Mouse (Mus musculus) neural tube, embryonic 14.5 days (tissue): ENCODE data around the gene Gm21983. TPM values are rescaled to one million over a fixed set of nuclear protein-coding genes. Genes with fewer than 3 reads are reported as not detected.

ENCODE experiments used
- ATAC-seq: fragments of 200-750 bp; cut with Nextera tagmentation; 2 replicates; pipeline ENCODE4 v1.8.0; 2017; ENCODE audit warnings: low read depth, mild to moderate bottlenecking, moderate TSS enrichment, moderate library complexity
- H3K27ac ChIP-seq: fragments of 300-500 bp; sonication (generic); 2 replicates; pipeline ENCODE4 v1.5.1; 2014; ENCODE audit warnings: low read depth, mild to moderate bottlenecking, control low read depth, low read length, moderate library complexity, mixed read lengths
- H3K27me3 ChIP-seq: fragments of 300-500 bp; sonication (generic); 2 replicates; pipeline ENCODE4 v1.6.1; 2014; ENCODE audit warnings: low read length; ENCODE audit not compliant: control insufficient read depth, insufficient read depth
- H3K36me3 ChIP-seq: fragments of 300-500 bp; sonication (generic); 2 replicates; pipeline ENCODE4 v1.6.1; 2014; ENCODE audit warnings: low read length, mixed read lengths; ENCODE audit not compliant: control insufficient read depth, insufficient read depth
- H3K4me1 ChIP-seq: fragments of 300-500 bp; sonication (generic); 2 replicates; pipeline ENCODE4 v1.6.1; 2014; ENCODE audit warnings: low read length; ENCODE audit not compliant: control insufficient read depth, insufficient read depth
- H3K4me2 ChIP-seq: fragments of 300-500 bp; sonication (generic); 2 replicates; pipeline ENCODE4 v1.6.1; 2014; ENCODE audit warnings: mild to moderate bottlenecking, low read depth, low read length, control low read depth
- H3K4me3 ChIP-seq: fragments of 300-500 bp; sonication (generic); 2 replicates; pipeline ENCODE4 v1.5.1; 2014; ENCODE audit warnings: low read depth, low read length, control low read depth, mixed read lengths
- H3K9ac ChIP-seq: fragments of 300-500 bp; sonication (generic); replicated peaks from 2 replicates; pipeline ENCODE4 v1.6.1; 2014; ENCODE audit warnings: low read depth, mild to moderate bottlenecking, control low read depth, low read length, mixed read lengths
- H3K9me3 ChIP-seq: fragments of 300-500 bp; sonication (generic); 2 replicates; pipeline ENCODE4 v1.6.1; 2016; ENCODE audit warnings: low read length; ENCODE audit not compliant: control insufficient read depth
- WGBS: fragments of 180-500 bp; shearing (Covaris S2); extraction: QIAGEN DNeasy Blood & Tissue Kit; methylation state at CpG from one replicate; pipeline ENCODE4 v1.1.7; 2014; 5-methylcytosine and 5-hydroxymethylcytosine counted together
- polyA plus RNA-seq: library from polyadenylated mRNA; unstranded; fragments of >200 nt; fragmentation: Nextera tagmentation; extraction: Ambion mirVana; gene quantifications from 2 replicates; pipeline ENCODE4 v1.2.1, GENCODE M21; 2014

The Gm21983 gene
- polyA plus RNA-seq, 1 experiment from 2014 or later: not detected

- H3K36me3 ChIP-seq: peaks cover 29% of the 10 kb centered on the region
- no peak overlapping the region for H3K4me3 ChIP-seq
- WGBS: 12% methylated on average over 8 of the region's 8 CpGs
- no peak overlapping the region; the same call in 1 of the 2 replicates for H3K27ac ChIP-seq
- no peaks in the 10 kb centered on the region for H3K27me3 ChIP-seq
- ATAC-seq: peak; percentile 93
- H3K4me1 ChIP-seq: peaks cover 48% of the 10 kb centered on the region
- H3K9me3 ChIP-seq: no peaks in the 10 kb centered on the region
- no peak overlapping the region for H3K9ac ChIP-seq
- no peak overlapping the region for H3K4me2 ChIP-seq
These were observed 21.0 kb downstream of the Gm21983 start for GRCm38 (mm10) chr7:27159882-27160281.

GRCm38 (mm10) chr7:27159256-27159655, 21.6 kb downstream of the Gm21983 start:
- WGBS: 97% methylated on average over 6 of the region's 6 CpGs
- Histone ChIP-seq H3K27ac (no peak overlapping the region), H3K36me3 (peaks cover 29% of the 10 kb centered on the region)

GRCm38 (mm10) chr7:27158171-27158570, 22.7 kb downstream of the Gm21983 start:
- no peaks in the 10 kb centered on the region for H3K9me3 ChIP-seq
- ATAC-seq: no peak

More at GRCm38 (mm10) chr7:27159256-27159655, 21.6 kb downstream of the Gm21983 start:
- Histone ChIP-seq H3K4me3 (no peak overlapping the region), H3K9me3 (no peaks in the 10 kb centered on the region), H3K9ac (no peak overlapping the region), H3K4me2 (no peak overlapping the region), H3K27me3 (no peaks in the 10 kb centered on the region), H3K4me1 (peaks cover 42% of the 10 kb centered on the region)
- ATAC-seq: no peak

GRCm38 (mm10) chr7:27156005-27156404, 24.9 kb downstream of the Gm21983 start:
- H3K4me2 ChIP-seq: no peak overlapping the region
- H3K9me3 ChIP-seq: no peaks in the 10 kb centered on the region
- H3K36me3 ChIP-seq: peaks cover 27% of the 10 kb centered on the region
- peaks cover 11% of the 10 kb centered on the region; the same call in 1 of the 2 replicates for H3K4me1 ChIP-seq
- no peak overlapping the region for H3K9ac ChIP-seq
- no peak overlapping the region for H3K27ac ChIP-seq
- no peak overlapping the region for H3K4me3 ChIP-seq
- 85% methylated on average over 13 of the region's 13 CpGs for WGBS
- H3K27me3 ChIP-seq: no peaks in the 10 kb centered on the region
- no peak for ATAC-seq

More at GRCm38 (mm10) chr7:27158171-27158570, 22.7 kb downstream of the Gm21983 start:
- peaks cover 31% of the 10 kb centered on the region for H3K4me1 ChIP-seq
- no peaks in the 10 kb centered on the region for H3K27me3 ChIP-seq
- H3K4me3 ChIP-seq: no peak overlapping the region
- H3K36me3 ChIP-seq: peaks cover 29% of the 10 kb centered on the region
- no peak overlapping the region for H3K9ac ChIP-seq
- no peak overlapping the region for H3K27ac ChIP-seq
- WGBS: 92% methylated on average over 9 of the region's 9 CpGs
- no peak overlapping the region for H3K4me2 ChIP-seq

GRCm38 (mm10) chr7:27153205-27153764, 27.6 kb downstream of the Gm21983 start, which contains the start of gene Cyp2t4:
Cyp2t4 (plus strand) TSS chr7:27153714.
- Histone ChIP-seq H3K27ac (no peak within 1 kb of the TSS), H3K4me3 (no peak within 1 kb of the TSS), H3K9ac (no peak within 1 kb of the TSS), H3K4me1 (no peaks in the 10 kb centered on the region), H3K9me3 (no peaks in the 10 kb centered on the region), H3K36me3 (peaks cover 11% of the 10 kb centered on the region; the same call in 1 of the 2 replicates), H3K27me3 (no peaks in the 10 kb centered on the region), H3K4me2 (no peak within 1 kb of the TSS)
- WGBS: 81% methylated on average over 10 of the region's 10 CpGs
- ATAC-seq: no peak

GRCm38 (mm10) chr7:27136410-27136996, 44.4 kb downstream of the Gm21983 start:
- Histone ChIP-seq H3K36me3 (no peaks in the 10 kb centered on the region), H3K4me2 (no peak overlapping the region), H3K9ac (no peak overlapping the region), H3K27ac (no peak overlapping the region), H3K27me3 (no peaks in the 10 kb centered on the region), H3K9me3 (no peaks in the 10 kb centered on the region), H3K4me1 (no peaks in the 10 kb centered on the region), H3K4me3 (no peak overlapping the region)
- WGBS: 65% methylated on average over 8 of the region's 8 CpGs
- ATAC-seq: no peak

GRCm38 (mm10) chr7:27133757-27134156, 47.1 kb downstream of the Gm21983 start:
- Histone ChIP-seq H3K4me3 (no peak overlapping the region), H3K4me2 (no peak overlapping the region), H3K9me3 (no peaks in the 10 kb centered on the region), H3K27me3 (no peaks in the 10 kb centered on the region), H3K4me1 (no peaks in the 10 kb centered on the region), H3K9ac (no peak overlapping the region), H3K36me3 (no peaks in the 10 kb centered on the region), H3K27ac (no peak overlapping the region)
- ATAC-seq: no peak
- 88% methylated on average over 4 of the region's 4 CpGs for WGBS

GRCm38 (mm10) chr7:27133156-27133555, 47.7 kb downstream of the Gm21983 start:
- ATAC-seq: no peak
- H3K4me1 ChIP-seq: no peaks in the 10 kb centered on the region
- no peak overlapping the region for H3K9ac ChIP-seq
- H3K4me3 ChIP-seq: no peak overlapping the region
- H3K9me3 ChIP-seq: no peaks in the 10 kb centered on the region
- no peaks in the 10 kb centered on the region for H3K27me3 ChIP-seq
- H3K36me3 ChIP-seq: no peaks in the 10 kb centered on the region
- no peak overlapping the region for H3K4me2 ChIP-seq
- 72% methylated on average over 12 of the region's 12 CpGs for WGBS
- H3K27ac ChIP-seq: no peak overlapping the region

- H3K4me1 ChIP-seq: no peaks in the 10 kb centered on the region
- H3K27me3 ChIP-seq: no peaks in the 10 kb centered on the region
- ATAC-seq: no peak
- H3K27ac ChIP-seq: no peak overlapping the region
- no peak overlapping the region for H3K4me2 ChIP-seq
- 10% methylated on average over 10 of the region's 10 CpGs for WGBS
- no peaks in the 10 kb centered on the region for H3K9me3 ChIP-seq
- no peaks in the 10 kb centered on the region for H3K36me3 ChIP-seq
- H3K4me3 ChIP-seq: no peak overlapping the region
- no peak overlapping the region for H3K9ac ChIP-seq
These were observed 48.3 kb downstream of the Gm21983 start for GRCm38 (mm10) chr7:27132588-27132987.
